Mouse (Mus musculus): ENCODE measurements around the gene Mapkbp1.

Gene Mapkbp1

DNA sequence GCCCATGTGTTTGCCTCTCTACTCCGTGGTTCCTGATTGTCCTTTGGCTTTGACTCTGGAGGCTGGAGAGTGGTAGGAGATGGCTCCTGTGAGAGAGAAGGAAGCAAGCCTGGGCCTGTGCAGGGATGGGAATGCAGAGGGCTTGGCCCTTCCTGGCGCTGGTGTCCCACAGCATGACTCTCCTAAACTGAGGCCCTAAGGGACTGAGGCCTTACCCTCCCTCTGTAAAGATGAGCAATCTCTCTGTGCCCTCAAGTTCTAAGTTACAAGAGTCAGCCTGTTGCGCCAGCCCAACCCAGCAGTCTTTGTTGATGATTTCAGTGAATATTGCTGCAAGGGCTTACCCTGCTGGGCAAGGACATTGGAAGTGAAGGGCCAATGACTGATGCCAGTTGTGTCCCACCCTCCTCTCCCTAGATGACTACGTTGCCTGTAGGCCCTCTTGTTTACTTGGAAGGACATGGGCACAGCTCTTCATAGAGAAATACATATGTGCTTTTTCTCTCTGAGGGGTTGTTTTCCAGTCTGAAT, 35.2 kb downstream of the Mapkbp1 start:
- in situ Hi-C loops (cut with MboI; ENCODE audit: low sequenced_read_pairs), result no loop called here

- in situ Hi-C loops (cut with MboI; ENCODE audit: low sequenced_read_pairs), result no loop called here
Measured at GRCm38 (mm10) chr2:120008672-120009071, 36.2 kb downstream of the Mapkbp1 start.

- in situ Hi-C loops (cut with MboI; ENCODE audit: low sequenced_read_pairs), result no loop called here
Measured at GRCm38 (mm10) chr2:120011462-120012200, 39.1 kb downstream of the Mapkbp1 start.

- in situ Hi-C loops (cut with MboI; ENCODE audit: low sequenced_read_pairs), result no loop called here
Measured at GRCm38 (mm10) chr2:120012924-120013323, 40.4 kb downstream of the Mapkbp1 start.

GRCm38 (mm10) chr2:120013831-120014486, 41.5 kb downstream of the Mapkbp1 start:
- in situ Hi-C loops (cut with MboI; ENCODE audit: low sequenced_read_pairs), result no loop called here

GRCm38 (mm10) chr2:120015882-120016281, 43.4 kb downstream of the Mapkbp1 start:
- in situ Hi-C loops (cut with MboI; ENCODE audit: low sequenced_read_pairs), result no loop called here

- in situ Hi-C loops (cut with MboI; ENCODE audit: low sequenced_read_pairs), result no loop called here
Measured at GRCm38 (mm10) chr2:120017599-120017998, 45.1 kb downstream of the Mapkbp1 start.

- in situ Hi-C loops (cut with MboI; ENCODE audit: low sequenced_read_pairs), result no loop called here
Measured at GRCm38 (mm10) chr2:120024337-120024736, 51.8 kb downstream of the Mapkbp1 start.

DNA sequence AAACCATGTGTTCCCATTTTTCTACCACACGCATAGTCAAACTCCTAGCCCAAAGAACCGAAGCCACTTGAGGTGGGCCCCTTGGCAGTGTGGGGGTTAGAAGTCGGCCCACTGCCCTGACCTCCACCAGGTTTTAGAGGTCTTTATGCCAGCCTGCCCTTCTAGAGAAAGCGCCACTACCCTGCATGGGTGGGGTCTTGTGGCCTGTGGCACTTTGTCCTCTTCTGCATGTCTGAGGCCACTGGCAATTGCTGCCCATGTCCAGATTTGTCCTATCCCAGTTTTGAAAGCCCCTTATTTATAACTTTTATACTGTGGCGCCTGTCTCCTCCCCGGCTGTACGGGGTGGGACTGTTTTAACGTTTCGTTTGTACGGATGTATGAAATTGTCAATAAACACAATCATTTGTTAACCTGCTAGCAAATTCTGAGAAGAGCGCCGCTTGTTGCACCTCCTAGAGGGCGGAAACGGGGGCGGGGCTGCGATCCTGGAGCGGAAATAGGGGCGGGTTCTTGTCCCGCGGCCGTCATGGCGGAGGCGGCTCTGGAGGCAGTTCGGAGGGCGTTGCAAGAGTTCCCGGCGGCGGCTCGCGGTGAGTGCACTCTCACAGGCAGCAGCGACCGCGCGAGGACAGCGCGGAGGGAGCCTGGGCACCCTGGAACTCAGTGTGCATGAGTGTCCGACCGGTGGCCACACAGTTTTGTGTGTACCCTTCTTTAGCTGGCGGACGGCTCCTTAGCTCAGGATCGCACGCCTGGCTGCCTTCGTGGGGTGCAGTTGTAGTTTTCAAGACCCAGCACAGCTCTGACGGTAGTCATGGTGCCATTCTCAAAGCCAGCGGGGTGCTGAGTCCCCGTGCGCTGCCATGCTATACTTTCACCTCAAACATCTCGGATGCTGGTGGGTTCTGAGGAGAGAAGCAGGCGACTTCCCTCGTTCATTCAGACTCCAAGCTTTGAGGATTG, 54.8 kb downstream of the Mapkbp1 start, which contains the start of the genes Jmjd7 and Gm28042:
Gene Jmjd7, plus strand, starts transcription at position 500 of the 966 bp plus-strand sequence.
Gene Gm28042, plus strand, starts transcription at position 510 of the 966 bp plus-strand sequence.
- in situ Hi-C loops (cut with MboI; ENCODE audit: low sequenced_read_pairs), result no loop called here

GRCm38 (mm10) chr2:120027950-120028331, 55.4 kb downstream of the Mapkbp1 start:
- in situ Hi-C loops (cut with MboI; ENCODE audit: low sequenced_read_pairs), result no loop called here

DNA sequence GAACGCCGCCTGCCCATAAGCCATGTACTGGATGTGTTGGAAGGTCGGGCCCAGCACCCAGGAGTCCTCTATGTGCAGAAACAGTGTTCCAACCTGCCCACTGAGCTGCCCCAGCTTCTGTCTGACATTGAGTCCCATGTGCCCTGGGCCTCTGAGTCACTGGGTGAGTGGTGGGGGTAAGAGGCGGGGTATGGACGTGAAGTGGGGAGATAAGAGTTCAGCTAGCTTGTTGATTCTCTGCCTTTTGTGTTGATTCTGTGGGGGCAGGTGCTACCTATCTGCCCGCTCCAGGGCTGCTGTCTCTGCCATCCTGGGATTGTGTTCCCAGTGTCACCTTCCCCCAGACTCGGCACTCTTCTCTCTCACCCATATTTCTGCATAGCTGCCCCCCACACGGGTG, 57.9 kb downstream of the Mapkbp1 start:
- in situ Hi-C loops (cut with MboI; ENCODE audit: low sequenced_read_pairs), result no loop called here

GRCm38 (mm10) chr2:120032726-120033467, 60.4 kb downstream of the Mapkbp1 start, which contains the start of gene Pla2g4b:
Gene Pla2g4b (plus strand): TSS chr2:120033417.
- in situ Hi-C loops (cut with MboI; ENCODE audit: low sequenced_read_pairs), result no loop called here

DNA sequence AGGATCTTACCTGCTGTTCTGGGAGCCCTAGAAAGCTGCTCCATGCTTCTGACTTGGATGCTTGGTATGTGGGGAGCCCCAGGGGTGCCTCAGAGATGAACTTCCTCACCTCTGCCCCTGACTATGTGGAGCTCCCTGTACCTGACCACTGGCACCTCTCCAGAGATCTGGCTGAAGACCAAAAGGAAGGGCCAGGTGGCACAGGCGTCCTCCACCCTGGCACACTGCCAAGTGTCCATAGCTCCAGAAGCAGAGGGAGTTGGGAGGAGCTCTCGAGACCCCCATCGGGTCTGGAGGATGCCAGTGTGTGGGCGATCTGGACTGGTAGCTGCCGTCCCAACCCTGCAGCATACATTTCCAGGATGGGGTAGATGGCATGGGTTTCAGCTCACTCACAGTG, 61.2 kb downstream of the Mapkbp1 start:
- in situ Hi-C loops (cut with MboI; ENCODE audit: low sequenced_read_pairs), result no loop called here

DNA sequence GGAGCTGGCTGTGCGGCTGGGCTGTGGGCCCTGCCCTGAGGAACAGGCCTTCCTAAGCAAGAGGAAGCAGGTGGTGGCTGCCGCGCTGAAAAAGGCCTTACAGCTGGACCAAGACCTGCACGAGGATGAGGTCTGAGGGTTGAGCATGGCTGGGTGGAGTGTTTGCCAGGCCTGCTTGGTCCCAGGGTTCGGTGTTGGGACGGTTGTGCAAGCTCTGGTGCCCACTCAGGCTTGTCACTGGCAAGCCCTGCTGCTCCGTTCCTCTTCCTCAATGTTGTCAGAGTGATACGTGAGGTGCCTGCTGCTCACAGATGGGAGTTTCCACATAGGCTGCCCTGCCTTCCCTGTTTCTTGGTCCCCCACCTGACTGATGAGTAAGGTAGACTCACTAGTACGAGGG, 65.2 kb downstream of the Mapkbp1 start:
- in situ Hi-C loops (cut with MboI; ENCODE audit: low sequenced_read_pairs), result no loop called here

DNA sequence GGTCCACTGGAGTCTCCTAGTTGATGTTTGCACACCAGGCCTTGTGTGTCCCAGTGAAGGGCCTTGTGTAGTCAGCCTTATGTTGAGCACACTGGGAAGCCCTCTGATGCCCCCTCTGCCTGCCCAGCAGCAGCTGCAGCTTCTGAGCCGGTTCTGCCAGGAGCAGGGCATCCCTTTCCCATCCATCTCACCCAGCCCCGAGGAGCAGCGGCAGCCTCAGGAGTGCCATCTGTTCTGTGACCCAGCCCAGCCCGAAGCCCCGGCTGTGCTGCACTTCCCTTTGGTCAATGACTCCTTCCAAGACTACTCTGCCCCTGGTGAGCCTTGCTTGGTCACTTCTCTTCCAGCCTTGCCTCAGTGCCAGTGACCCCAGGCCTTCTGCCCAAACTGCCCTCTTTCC, 68.5 kb downstream of the Mapkbp1 start:
- in situ Hi-C loops (cut with MboI; ENCODE audit: low sequenced_read_pairs), result no loop called here

DNA sequence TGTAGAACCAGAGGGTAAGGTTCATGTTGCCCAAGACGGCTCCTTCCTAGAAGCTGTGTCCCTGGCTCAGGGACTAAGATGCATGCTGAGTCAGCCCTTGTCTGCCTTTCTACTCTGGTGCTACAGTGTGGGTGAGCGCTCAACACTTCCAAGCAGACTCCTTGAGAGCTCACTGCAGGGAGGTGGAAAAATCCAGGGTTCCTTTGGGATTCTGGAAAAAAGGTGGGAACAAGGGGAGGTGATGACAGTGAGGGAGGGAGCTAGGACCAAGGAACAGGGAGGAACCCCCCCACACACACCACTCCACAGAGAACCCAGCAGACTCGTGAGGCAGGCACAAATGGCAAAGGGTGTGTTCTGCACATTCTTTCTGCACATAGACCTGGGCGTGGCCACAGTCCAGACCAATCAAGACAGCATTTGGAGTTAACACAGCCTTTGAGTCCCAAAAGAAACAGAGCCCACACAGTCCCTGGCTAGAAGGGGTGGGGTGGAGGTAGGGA, 71.7 kb downstream of the Mapkbp1 start:
- in situ Hi-C loops (cut with MboI; ENCODE audit: low sequenced_read_pairs), result no loop called here

DNA sequence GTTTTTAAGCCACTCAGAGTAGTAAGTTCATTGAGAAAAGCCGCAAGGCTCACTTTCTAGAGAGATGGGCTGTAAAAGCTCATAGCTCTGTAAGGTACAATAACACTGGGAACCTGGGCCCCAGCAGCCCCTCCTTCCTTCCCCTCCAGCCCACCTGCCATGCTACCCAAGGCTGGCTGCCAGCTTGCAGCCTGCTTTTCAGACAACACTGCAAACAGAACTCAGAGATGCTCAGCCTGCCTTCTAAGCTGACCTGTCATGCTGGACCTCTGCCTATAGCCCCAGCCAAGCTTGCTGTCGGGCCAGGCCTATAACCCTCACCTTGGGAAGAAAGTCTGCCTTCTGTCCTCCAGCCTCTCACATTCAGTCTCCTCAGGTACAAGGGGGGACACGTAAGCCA, 72.2 kb downstream of the Mapkbp1 start:
- in situ Hi-C loops (cut with MboI; ENCODE audit: low sequenced_read_pairs), result no loop called here

DNA sequence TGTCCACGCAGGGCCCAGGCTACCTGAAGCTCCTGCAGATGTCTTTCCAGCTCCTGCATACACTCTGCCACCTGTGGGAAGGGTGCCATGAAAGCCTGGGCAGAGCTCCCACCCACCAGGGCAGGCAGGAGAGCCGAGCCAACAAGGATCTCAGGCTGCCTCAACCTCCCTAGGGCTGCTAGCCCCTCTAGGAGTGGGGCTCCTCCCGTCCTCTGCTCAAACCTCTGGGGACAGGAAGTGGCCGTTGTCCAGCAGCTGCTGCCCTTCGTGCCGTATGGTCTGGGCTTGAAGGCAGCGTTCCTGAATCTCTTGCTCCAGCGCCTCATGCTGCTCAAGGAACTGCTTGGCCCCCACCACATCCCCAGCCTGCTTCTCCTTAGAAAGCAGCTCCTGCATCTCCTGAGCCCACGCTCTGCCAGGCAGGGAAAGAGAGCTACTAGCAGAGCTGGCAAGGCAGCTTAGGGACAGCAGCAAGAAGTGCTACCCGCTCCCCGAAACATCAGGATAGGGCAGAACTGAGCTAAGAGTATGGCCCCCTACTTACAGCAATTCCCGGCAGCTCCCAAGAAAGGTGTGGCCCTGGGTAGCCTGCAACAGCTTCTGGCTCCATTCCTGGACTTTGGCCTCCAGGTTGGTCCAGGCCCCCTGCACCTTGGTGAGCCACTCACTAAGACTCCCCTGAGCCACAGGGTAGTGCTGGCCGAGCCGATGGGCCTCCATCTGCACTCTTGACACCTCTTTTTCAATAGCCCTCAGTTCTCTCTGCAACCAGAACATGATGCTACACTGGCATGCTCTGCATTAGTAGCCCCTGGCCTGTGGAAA, 74.2 kb downstream of the Mapkbp1 start:
- in situ Hi-C loops (cut with MboI; ENCODE audit: low sequenced_read_pairs), result no loop called here

- in situ Hi-C loops (cut with MboI; ENCODE audit: low sequenced_read_pairs), result no loop called here
Measured at GRCm38 (mm10) chr2:120048173-120048572, 75.7 kb downstream of the Mapkbp1 start.

Measured in CH12F3 (cell line).